40 mouse cellular contexts compared by ENCODE assay signal in genomic region chr19:12649511-12649910, GRCm38 (mm10). TPM values are rescaled to one million over a fixed set of nuclear protein-coding genes. Genes with fewer than 3 reads are reported as not detected.
"Had no signal": no experiment of that assay in that cellular context is flagged by ENCODE, and none has a peak within 500 bp of the region (broad histone marks: within the 10 kb centered on the region; RNA-seq: fewer than 3 reads in every experiment).

No protein-coding gene starts in this region.

- DNase-seq: cerebellum, adult 2 months; cerebellum, adult 8-10 months; cerebellum, adult 9-10 months; cerebellum, adult 9-11 months; cerebellum, postnatal 10 days; cerebellum, postnatal 14 days; cerebellum, postnatal 25 days; embryo, embryonic 11 days; forebrain, postnatal 0 days; gastrocnemius, adult 2 months; gastrocnemius, postnatal 10 days; gastrocnemius, postnatal 14 days; gastrocnemius, postnatal 25 days; gastrocnemius, postnatal 36 days; heart, adult 11 months; heart, adult 18-20 months; heart, adult 2 months had no signal

RNA-seq across cellular contexts. Expression of gene Glyat, which starts 16.4 kb away (rescaled TPM):
- total RNA-seq: common myeloid progenitor, adult 5-6 weeks; forebrain, postnatal 0 days; gastrocnemius, adult 18-20 months; gastrocnemius, adult 2 months; gastrocnemius, postnatal 10 days; gastrocnemius, postnatal 25 days; gastrocnemius, postnatal 36 days; gastrocnemius, postnatal 4 days; granulocyte monocyte progenitor cell, adult 5-6 weeks; heart, adult 18-20 months; heart, adult 2 months; heart, adult 8-10 months had no signal
- polyA plus RNA-seq: cortical plate, adult 2 months; embryonic facial prominence, embryonic 10.5 days; embryonic facial prominence, embryonic 11.5 days; embryonic facial prominence, embryonic 12.5 days; embryonic facial prominence, embryonic 13.5 days; embryonic facial prominence, embryonic 14.5 days; embryonic facial prominence, embryonic 15.5 days; erythroblast, embryonic 14.5 days; forebrain, embryonic 10.5 days; forebrain, embryonic 11.5 days; forebrain, embryonic 12.5 days; forebrain, embryonic 13.5 days; forebrain, embryonic 14.5 days; forebrain, embryonic 15.5 days; forebrain, embryonic 16.5 days; forebrain, postnatal 0 days; frontal cortex, adult 2 months; heart, adult 2 months; heart, embryonic 10.5 days had no signal

RNA-seq across cellular contexts. Expression of gene Olfr1442, which starts 20.7 kb away (rescaled TPM):
- total RNA-seq: common myeloid progenitor, adult 5-6 weeks; forebrain, postnatal 0 days; gastrocnemius, adult 18-20 months; gastrocnemius, adult 2 months; gastrocnemius, adult 8-10 months; gastrocnemius, postnatal 10 days; gastrocnemius, postnatal 14 days; gastrocnemius, postnatal 25 days; gastrocnemius, postnatal 36 days; gastrocnemius, postnatal 4 days; granulocyte monocyte progenitor cell, adult 5-6 weeks; heart, adult 18-20 months; heart, adult 2 months; heart, adult 8-10 months had no signal
- polyA plus RNA-seq: cerebellum, adult 2 months; cortical plate, adult 2 months; embryonic facial prominence, embryonic 10.5 days; embryonic facial prominence, embryonic 11.5 days; embryonic facial prominence, embryonic 12.5 days; embryonic facial prominence, embryonic 13.5 days; embryonic facial prominence, embryonic 14.5 days; embryonic facial prominence, embryonic 15.5 days; erythroblast, embryonic 14.5 days; forebrain, embryonic 10.5 days; forebrain, embryonic 11.5 days; forebrain, embryonic 12.5 days; forebrain, embryonic 13.5 days; forebrain, embryonic 14.5 days; forebrain, embryonic 15.5 days; forebrain, embryonic 16.5 days; forebrain, postnatal 0 days; frontal cortex, adult 2 months; heart, adult 2 months; heart, embryonic 10.5 days had no signal

RNA-seq across cellular contexts. Expression of gene Olfr1443, which starts 28.4 kb away (rescaled TPM):
- total RNA-seq: common myeloid progenitor, adult 5-6 weeks; forebrain, postnatal 0 days; gastrocnemius, adult 18-20 months; gastrocnemius, adult 2 months; gastrocnemius, adult 8-10 months; gastrocnemius, postnatal 10 days; gastrocnemius, postnatal 14 days; gastrocnemius, postnatal 25 days; gastrocnemius, postnatal 36 days; gastrocnemius, postnatal 4 days; granulocyte monocyte progenitor cell, adult 5-6 weeks; heart, adult 18-20 months; heart, adult 2 months; heart, adult 8-10 months had no signal
- polyA plus RNA-seq: cerebellum, adult 2 months; cortical plate, adult 2 months; embryonic facial prominence, embryonic 10.5 days; embryonic facial prominence, embryonic 11.5 days; embryonic facial prominence, embryonic 12.5 days; embryonic facial prominence, embryonic 13.5 days; embryonic facial prominence, embryonic 14.5 days; embryonic facial prominence, embryonic 15.5 days; erythroblast, embryonic 14.5 days; forebrain, embryonic 10.5 days; forebrain, embryonic 11.5 days; forebrain, embryonic 12.5 days; forebrain, embryonic 13.5 days; forebrain, embryonic 14.5 days; forebrain, embryonic 15.5 days; forebrain, embryonic 16.5 days; forebrain, postnatal 0 days; frontal cortex, adult 2 months; heart, adult 2 months; heart, embryonic 10.5 days had no signal

RNA-seq across cellular contexts. Expression of gene Keg1, which starts 46.1 kb away (rescaled TPM):
- total RNA-seq: common myeloid progenitor, adult 5-6 weeks; forebrain, postnatal 0 days; gastrocnemius, adult 2 months; gastrocnemius, adult 8-10 months; gastrocnemius, postnatal 10 days; gastrocnemius, postnatal 14 days; gastrocnemius, postnatal 25 days; gastrocnemius, postnatal 36 days; granulocyte monocyte progenitor cell, adult 5-6 weeks; heart, adult 18-20 months; heart, adult 2 months; heart, adult 8-10 months had no signal
- polyA plus RNA-seq: cerebellum, adult 2 months; cortical plate, adult 2 months; embryonic facial prominence, embryonic 10.5 days; embryonic facial prominence, embryonic 11.5 days; embryonic facial prominence, embryonic 12.5 days; embryonic facial prominence, embryonic 13.5 days; embryonic facial prominence, embryonic 14.5 days; embryonic facial prominence, embryonic 15.5 days; erythroblast, embryonic 14.5 days; forebrain, embryonic 10.5 days; forebrain, embryonic 11.5 days; forebrain, embryonic 12.5 days; forebrain, embryonic 13.5 days; forebrain, embryonic 14.5 days; forebrain, embryonic 15.5 days; forebrain, embryonic 16.5 days; forebrain, postnatal 0 days; frontal cortex, adult 2 months; heart, embryonic 10.5 days had no signal

RNA-seq across cellular contexts. Expression of gene Gm4952, which starts 49.7 kb away (rescaled TPM):
- total RNA-seq: common myeloid progenitor, adult 5-6 weeks; gastrocnemius, adult 18-20 months; gastrocnemius, adult 2 months; gastrocnemius, adult 8-10 months; gastrocnemius, postnatal 10 days; gastrocnemius, postnatal 14 days; gastrocnemius, postnatal 25 days; gastrocnemius, postnatal 36 days; granulocyte monocyte progenitor cell, adult 5-6 weeks; heart, adult 18-20 months; heart, adult 2 months; heart, adult 8-10 months had no signal
- polyA plus RNA-seq: embryonic facial prominence, embryonic 10.5 days; embryonic facial prominence, embryonic 15.5 days; erythroblast, embryonic 14.5 days; forebrain, embryonic 10.5 days; forebrain, embryonic 11.5 days; forebrain, embryonic 12.5 days; forebrain, embryonic 13.5 days; forebrain, embryonic 14.5 days; forebrain, embryonic 15.5 days; forebrain, embryonic 16.5 days; heart, adult 2 months had no signal
